Mouse (Mus musculus): ENCODE data around the gene Bid. TPM values are rescaled to one million over a fixed set of nuclear protein-coding genes. Genes with fewer than 3 reads are reported as not detected.

The Bid gene
- total RNA-seq, 2 experiments from 2014 or later = 55.4 to 91.0 TPM

- ATAC-seq (replicated peaks; ENCODE audit: poor library complexity) = no peak
Measured at GRCm38 (mm10) chr6:120937999-120938608, 21.5 kb upstream of the Bid start.

- no peak for ATAC-seq (replicated peaks; ENCODE audit: poor library complexity)
Measured at GRCm38 (mm10) chr6:120937104-120937617, 20.5 kb upstream of the Bid start.

GRCm38 (mm10) chr6:120934176-120934575 lies 17.5 kb upstream of the Bid start:
- no peak for ATAC-seq (replicated peaks; ENCODE audit: poor library complexity)

GRCm38 (mm10) chr6:120933670-120934069 lies 17.0 kb upstream of the Bid start:
- no peak for ATAC-seq (replicated peaks; ENCODE audit: poor library complexity)

- ATAC-seq (replicated peaks; ENCODE audit: poor library complexity) = peak; percentile 29; the same call in 1 of the 2 replicates
Measured at GRCm38 (mm10) chr6:120932597-120932996, 15.9 kb upstream of the Bid start.

- ATAC-seq (replicated peaks; ENCODE audit: poor library complexity) = peak; percentile 59
Measured at GRCm38 (mm10) chr6:120930450-120931306, 14.0 kb upstream of the Bid start.

GRCm38 (mm10) chr6:120929421-120929820 lies 12.8 kb upstream of the Bid start:
- ATAC-seq (replicated peaks; ENCODE audit: poor library complexity) = no peak

GRCm38 (mm10) chr6:120927765-120928164 lies 11.1 kb upstream of the Bid start:
- no peak for ATAC-seq (replicated peaks; ENCODE audit: poor library complexity)

GRCm38 (mm10) chr6:120926880-120927279 lies 10.2 kb upstream of the Bid start:
- no peak for ATAC-seq (replicated peaks; ENCODE audit: poor library complexity)

- peak; percentile 93 for ATAC-seq (replicated peaks; ENCODE audit: poor library complexity)
Measured at GRCm38 (mm10) chr6:120924791-120925321, 8.2 kb upstream of the Bid start.

GRCm38 (mm10) chr6:120917975-120918374 lies 1.3 kb upstream of the Bid start:
- no peak for ATAC-seq (replicated peaks; ENCODE audit: poor library complexity)

GRCm38 (mm10) chr6:120916972-120917881 lies 574 bp upstream of the Bid start:
- peak; percentile 4; the same call in 1 of the 2 replicates for ATAC-seq (replicated peaks; ENCODE audit: poor library complexity)

GRCm38 (mm10) chr6:120915649-120915975 lies 1.0 kb downstream of the Bid start:
- no peak for ATAC-seq (replicated peaks; ENCODE audit: poor library complexity)

- peak; percentile 68 for ATAC-seq (replicated peaks; ENCODE audit: poor library complexity)
Measured at GRCm38 (mm10) chr6:120914911-120915648, 1.6 kb downstream of the Bid start.

- ATAC-seq (replicated peaks; ENCODE audit: poor library complexity) = peak; percentile 21
Measured at GRCm38 (mm10) chr6:120914533-120914910, 2.1 kb downstream of the Bid start.

- no peak for ATAC-seq (replicated peaks; ENCODE audit: poor library complexity)
Measured at GRCm38 (mm10) chr6:120913783-120914182, 2.9 kb downstream of the Bid start.

GRCm38 (mm10) chr6:120912931-120913330 lies 3.7 kb downstream of the Bid start:
- ATAC-seq (replicated peaks; ENCODE audit: poor library complexity) = no peak

- ATAC-seq (replicated peaks; ENCODE audit: poor library complexity) = peak; percentile 29
Measured at GRCm38 (mm10) chr6:120911213-120912007, 5.2 kb downstream of the Bid start.

GRCm38 (mm10) chr6:120909501-120909900 lies 7.2 kb downstream of the Bid start:
- no peak for ATAC-seq (replicated peaks; ENCODE audit: poor library complexity)

All from megakaryocyte progenitor cell, adult 5-6 weeks (primary cell).